Mouse (Mus musculus): ENCODE data around the gene Adgrg2.

GRCm38 (mm10) chrX:160502048-160503041, 111.9 kb downstream of the Adgrg2 start, which contains the start of gene Phka2:
- TF ChIP-seq CTCF (conservative IDR thresholded peaks at IDR 0.05; ENCODE audit: low read length) (no peak), POU5F1 (IDR thresholded peaks at IDR 0.05; ENCODE audit: borderline replicate concordance, low read length) (no peak), NANOG (IDR thresholded peaks at IDR 0.05; ENCODE audit: borderline replicate concordance, low read length) (no peak)
